Mouse (Mus musculus): Measurements from ENCODE around the gene Gm11596. TPM values are rescaled to one million over a fixed set of nuclear protein-coding genes. Genes with fewer than 3 reads are reported as not detected.
"Not testable (repeated sequence)": the region's sequence is repeated elsewhere in the genome, so short reads cannot be mapped to it uniquely, and the experiment has no call there.

The Gm11596 gene
- not detected for total RNA-seq (2021)

DNA sequence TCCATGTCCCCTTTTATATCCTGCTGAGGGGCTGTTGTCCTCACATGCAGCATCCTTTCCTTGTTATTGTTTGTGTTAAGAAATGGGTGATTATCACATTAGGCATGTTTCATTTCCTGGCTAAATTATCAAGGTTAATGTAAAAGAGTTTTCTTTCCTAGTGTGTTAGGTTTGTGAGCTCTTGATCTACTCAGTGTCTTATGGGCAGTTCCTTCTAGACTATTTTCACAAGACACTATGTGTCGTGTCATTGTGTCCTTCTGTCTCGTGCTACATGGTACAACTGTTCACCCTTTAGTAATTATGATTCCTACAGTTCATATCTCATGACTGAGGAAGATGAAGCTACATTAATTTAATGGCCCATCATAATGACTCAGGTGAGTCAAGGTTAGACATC is at the start of gene Gm11596:
Gene Gm11596, minus strand, starts transcription at position 101 of the 400 bp plus-strand sequence.
- no peak for DNase-seq

DNA sequence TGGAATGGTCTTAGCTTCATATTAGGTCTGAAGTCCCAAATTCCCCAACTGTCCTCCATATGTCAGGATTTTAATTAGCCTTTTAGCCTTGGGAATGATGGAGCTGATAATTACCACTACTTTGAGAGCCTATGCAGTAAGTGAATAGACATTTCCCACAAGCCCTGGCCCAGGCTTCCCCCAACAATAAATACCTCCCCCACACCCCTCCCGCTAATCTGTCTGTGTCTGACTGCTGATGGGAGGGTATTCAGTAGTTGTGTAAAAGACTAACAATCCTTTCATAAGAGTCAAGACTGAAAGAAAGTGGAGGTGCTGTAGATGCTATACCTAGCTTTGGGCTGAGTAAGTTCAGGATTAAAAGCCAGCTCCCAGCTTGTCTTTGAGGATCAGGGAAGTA is 48.9 kb upstream of the Gm11596 start:
- no peak for DNase-seq

DNA sequence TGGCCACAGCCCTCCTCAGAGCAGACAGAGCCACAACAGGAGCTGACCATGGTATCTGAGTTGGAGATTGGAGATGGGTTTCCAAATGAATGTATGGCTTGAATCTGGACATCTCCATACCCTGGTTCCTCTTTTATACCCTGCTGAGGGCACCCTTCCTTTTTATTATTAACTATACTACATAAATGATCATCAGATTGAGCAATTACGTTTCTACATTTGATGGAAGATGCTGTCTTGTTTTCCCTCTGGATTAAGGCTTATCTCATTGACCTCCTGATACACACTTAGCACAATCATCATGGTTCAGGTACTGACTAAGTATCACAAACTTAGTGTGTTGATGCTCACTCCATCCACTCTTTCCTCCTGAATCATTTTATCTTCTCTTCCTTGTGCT is 44.7 kb upstream of the Gm11596 start, which contains the start of gene 2300003K06Rik:
Gene 2300003K06Rik, minus strand, starts transcription at position 101 of the 400 bp plus-strand sequence.
- DNase-seq: no peak

DNA sequence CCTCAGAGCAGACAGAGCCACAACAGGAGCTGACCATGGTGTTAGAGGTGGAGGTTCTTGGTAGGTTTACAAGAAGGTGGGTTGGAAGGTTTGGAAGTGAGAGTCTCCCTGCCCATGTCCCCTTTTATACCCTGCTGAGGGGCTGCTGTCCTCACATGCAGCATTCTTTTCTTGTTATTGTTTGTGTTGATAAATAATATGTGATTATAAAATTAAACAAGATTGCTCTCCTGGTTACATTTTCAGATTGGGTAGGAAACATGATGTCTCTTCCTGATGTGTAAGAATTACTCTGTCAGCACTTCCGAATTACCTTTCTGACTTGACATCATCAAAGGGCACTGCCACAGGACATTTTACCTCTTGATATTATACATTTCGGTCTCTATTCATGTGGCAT is 22.3 kb upstream of the Gm11596 start, which contains the start of gene Gm11564:
Gene Gm11564, minus strand, starts transcription at position 101 of the 400 bp plus-strand sequence.
- DNase-seq: not testable (repeated sequence)

DNA sequence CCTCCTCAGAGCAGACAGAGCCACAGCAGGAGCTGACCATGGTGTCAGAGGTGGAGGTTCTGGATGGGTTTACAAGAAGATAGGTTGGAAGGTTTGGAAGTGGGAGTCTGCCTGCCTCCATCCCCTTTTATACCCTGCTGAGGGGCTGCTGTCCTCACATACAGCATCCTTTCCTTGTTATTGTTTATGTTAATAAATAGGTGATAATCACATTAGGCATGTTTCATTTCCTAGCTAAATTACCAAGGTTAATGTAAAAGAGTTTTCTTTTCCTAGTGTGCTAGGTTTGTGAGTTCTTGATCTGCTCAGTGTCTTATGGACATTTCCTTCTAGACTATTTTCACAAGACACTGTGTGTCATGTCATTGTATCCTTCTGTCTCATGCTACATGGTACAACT is 16.5 kb upstream of the Gm11596 start, which contains the start of gene Krtap4-13:
Gene Krtap4-13, minus strand, starts transcription at position 101 of the 400 bp plus-strand sequence.
- DNase-seq: not testable (repeated sequence)

DNA sequence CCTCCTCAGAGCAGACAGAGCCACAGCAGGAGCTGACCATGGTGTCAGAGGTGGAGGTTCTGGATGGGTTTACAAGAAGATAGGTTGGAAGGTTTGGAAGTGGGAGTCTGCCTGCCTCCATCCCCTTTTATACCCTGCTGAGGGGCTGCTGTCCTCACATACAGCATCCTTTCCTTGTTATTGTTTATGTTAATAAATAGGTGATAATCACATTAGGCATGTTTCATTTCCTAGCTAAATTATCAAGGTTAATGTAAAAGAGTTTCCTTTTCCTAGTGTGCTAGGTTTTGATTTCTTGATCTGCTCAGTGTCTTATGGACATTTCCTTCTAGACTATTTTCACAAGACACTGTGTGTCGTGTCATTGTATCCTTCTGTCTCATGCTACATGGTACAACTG is 11.1 kb upstream of the Gm11596 start, which contains the start of gene Gm11554:
Gene Gm11554, minus strand, starts transcription at position 101 of the 400 bp plus-strand sequence.
- DNase-seq: not testable (repeated sequence)

DNA sequence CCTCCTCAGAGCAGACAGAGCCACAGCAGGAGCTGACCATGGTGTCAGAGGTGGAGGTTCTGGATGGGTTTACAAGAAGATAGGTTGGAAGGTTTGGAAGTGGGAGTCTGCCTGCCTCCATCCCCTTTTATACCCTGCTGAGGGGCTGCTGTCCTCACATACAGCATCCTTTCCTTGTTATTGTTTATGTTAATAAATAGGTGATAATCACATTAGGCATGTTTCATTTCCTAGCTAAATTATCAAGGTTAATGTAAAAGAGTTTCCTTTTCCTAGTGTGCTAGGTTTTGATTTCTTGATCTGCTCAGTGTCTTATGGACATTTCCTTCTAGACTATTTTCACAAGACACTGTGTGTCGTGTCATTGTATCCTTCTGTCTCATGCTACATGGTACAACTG is 5.6 kb upstream of the Gm11596 start, which contains the start of gene Gm11569:
Gene Gm11569, minus strand, starts transcription at position 101 of the 400 bp plus-strand sequence.
- DNase-seq: not testable (repeated sequence)

DNA sequence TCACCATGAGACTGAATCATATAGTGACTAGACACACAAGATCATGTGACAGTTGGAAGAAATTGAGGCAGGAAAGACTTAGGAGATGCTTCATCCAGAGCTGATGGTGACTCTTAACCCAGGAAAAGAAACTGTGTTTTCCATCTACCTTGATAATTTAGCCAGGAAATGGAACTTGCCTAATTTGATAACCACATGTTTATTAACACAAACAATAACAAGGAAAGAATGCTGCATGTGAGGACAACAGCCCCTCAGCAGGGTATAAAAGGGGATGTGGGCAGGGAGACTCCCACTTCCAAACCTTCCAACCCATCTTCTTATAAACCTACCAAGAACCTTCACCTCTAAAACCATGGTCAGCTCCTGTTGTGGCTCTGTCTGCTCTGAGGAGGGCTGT is 8.4 kb downstream of the Gm11596 start, which contains the start of gene Krtap4-9:
Gene Krtap4-9, plus strand, starts transcription at position 301 of the 400 bp plus-strand sequence.
- not testable (repeated sequence) for DNase-seq

DNA sequence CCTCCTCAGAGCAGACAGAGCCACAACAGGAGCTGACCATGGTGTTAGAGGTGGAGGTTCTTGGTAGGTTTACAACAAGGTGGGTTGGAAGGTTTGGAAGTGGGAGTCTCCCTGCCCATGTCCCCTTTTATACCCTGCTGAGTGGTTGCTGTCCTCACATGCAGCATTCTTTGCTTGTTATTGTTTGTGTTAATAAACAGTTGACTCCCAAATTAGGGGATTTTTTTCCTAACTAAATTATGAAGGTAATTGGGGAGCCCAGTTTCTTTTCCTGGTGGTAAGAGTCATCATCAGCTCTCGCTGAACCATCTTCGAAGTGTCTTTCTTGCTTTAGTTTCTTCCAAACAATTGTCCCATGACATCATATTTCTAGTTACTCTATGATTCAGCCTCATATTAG is 12.7 kb downstream of the Gm11596 start, which contains the start of gene Krtap4-8:
Gene Krtap4-8, minus strand, starts transcription at position 101 of the 400 bp plus-strand sequence.
- DNase-seq: no peak

DNA sequence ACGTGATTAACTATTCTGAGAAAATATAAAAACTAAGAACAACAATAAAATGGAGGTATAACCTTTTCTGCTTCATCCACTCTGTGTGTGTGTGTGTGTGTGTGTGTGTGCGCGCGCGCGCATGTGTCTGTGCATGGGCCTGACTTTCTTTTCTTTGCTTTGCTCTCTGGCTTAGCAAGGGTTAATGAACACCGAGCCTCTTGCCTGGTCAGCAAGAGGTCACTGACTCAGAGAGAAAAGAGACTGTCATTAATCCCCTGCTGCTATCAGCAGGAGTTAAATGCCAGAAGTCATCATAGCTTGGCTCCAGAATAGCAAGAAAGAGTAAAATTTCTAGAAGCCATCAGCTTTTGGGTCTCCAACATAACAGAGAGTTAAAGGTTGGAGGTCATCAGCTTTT is 14.9 kb downstream of the Gm11596 start:
- no peak for DNase-seq

DNA sequence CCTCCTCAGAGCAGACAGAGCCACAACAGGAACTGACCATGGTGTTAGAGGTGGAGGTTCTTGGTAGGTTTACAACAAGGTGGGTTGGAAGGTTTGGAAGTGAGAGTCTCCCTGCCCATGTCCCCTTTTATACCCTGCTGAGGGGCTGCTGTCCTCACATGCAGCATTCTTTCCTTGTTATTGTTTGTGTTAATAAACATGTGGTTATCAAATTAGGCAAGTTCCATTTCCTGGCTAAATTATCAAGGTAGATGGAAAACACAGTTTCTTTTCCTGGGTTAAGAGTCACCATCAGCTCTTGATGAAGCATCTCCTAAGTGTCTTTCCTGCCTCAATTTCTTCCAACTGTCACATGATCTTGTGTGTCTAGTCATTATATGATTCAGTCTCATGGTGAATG is 20.5 kb downstream of the Gm11596 start, which contains the start of gene Gm11595:
Gene Gm11595, minus strand, starts transcription at position 101 of the 400 bp plus-strand sequence.
- DNase-seq: not testable (repeated sequence)

DNA sequence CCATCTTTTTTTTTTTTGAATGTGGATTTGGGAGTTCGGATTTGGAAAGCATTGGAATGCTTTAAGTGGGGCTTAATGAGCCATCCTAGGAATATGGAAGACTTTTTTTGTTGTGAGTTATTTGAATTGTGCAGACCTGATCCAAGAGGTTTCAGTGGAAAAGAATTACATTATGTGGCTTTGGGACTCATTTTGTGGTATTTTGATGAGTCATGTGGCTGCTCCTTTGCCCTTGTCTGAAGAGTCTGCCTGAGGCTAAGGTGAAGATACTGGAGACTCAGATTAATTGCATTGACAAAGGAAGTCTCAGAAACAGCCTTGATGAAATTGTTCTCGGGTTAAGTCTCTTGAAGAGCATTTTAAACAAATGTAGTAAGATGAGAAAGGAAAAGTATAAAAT is 24.9 kb downstream of the Gm11596 start:
- DNase-seq: no peak

DNA sequence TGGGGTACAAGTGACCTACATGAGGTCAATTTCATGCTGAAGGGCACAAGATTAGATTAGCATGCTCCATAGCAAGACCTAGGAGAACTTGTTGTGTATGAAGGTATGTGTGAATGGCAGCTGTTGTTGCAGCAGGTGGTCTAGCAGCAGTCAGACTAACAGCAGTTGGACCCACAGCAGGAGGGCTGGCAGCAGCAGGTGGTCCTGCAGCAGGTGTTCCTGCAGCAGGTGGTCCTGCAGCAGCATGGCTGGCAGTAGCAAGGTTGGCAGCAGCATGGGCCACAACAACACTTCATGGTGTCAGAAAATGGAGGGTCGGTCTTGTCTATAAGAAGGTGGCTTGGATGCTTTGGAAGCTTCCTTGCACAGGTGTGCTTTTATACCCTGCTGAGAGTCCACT is 34.4 kb downstream of the Gm11596 start:
- DNase-seq: no peak

DNA sequence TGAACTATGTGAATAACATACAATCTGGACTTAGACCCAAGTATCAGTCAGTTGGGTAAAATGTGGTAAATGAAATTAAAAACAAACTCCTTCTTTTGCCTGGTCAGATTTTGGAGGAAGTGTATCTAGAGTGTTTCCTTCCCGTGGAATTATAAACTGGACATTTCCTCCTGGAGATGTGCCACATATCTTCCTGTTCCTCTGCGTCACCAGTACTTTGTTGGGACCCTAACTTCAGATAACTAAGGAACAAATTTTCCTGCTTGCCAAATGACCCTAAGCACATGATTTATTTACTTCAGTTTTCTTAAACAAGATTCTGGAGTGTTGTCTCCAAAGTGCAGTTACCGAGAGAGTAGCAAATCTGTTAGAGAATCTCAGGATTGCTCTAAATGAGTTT is 49.3 kb downstream of the Gm11596 start:
- no peak for DNase-seq

Other genes with a start within 250 kb of the Gm11596 start
- gene Krtap3-3, start 242.6 kb downstream of the Gm11596 start, total RNA-seq (2021): not detected
- not detected for gene Krtap3-2, start 236.6 kb downstream of the Gm11596 start, total RNA-seq (2021)
- gene Gm11939, start 234.0 kb downstream of the Gm11596 start, total RNA-seq (2021): not detected
- not detected for gene Krtap3-1, start 226.8 kb downstream of the Gm11596 start, total RNA-seq (2021)
- not detected for gene Krtap1-5, start 212.5 kb downstream of the Gm11596 start, total RNA-seq (2021)
- not detected for gene Krtap1-4, start 209.8 kb downstream of the Gm11596 start, total RNA-seq (2021)
- not detected for gene Krtap1-3, start 202.1 kb downstream of the Gm11596 start, total RNA-seq (2021)
- gene Krtap9-3, start 195.4 kb downstream of the Gm11596 start, total RNA-seq (2021): not detected
- gene Gm11938, start 190.2 kb downstream of the Gm11596 start, total RNA-seq (2021): not detected
- not detected for gene Gm11937, start 183.3 kb downstream of the Gm11596 start, total RNA-seq (2021)
- gene Krtap2-4, start 178.6 kb downstream of the Gm11596 start, total RNA-seq (2021): not detected
- gene Gm11562, start 173.0 kb downstream of the Gm11596 start, total RNA-seq (2021): not detected
- gene Krtap4-1, start 165.2 kb downstream of the Gm11596 start, total RNA-seq (2021): not detected
- gene Krtap4-2, start 158.4 kb downstream of the Gm11596 start, total RNA-seq (2021): not detected
- gene Krtap4-7, start 149.4 kb downstream of the Gm11596 start, total RNA-seq (2021): not detected
- not detected for gene Gm11555, start 143.2 kb downstream of the Gm11596 start, total RNA-seq (2021)
- gene Gm11563, start 134.5 kb downstream of the Gm11596 start, total RNA-seq (2021): not detected
- gene Krtap4-6, start 127.5 kb downstream of the Gm11596 start, total RNA-seq (2021): not detected
- not detected for gene Gm14190, start 102.7 kb downstream of the Gm11596 start, total RNA-seq (2021)
- gene Gm14180, start 59.2 kb downstream of the Gm11596 start, total RNA-seq (2021): not detected
- not detected for gene Gm11595, start 20.6 kb downstream of the Gm11596 start, total RNA-seq (2021)
- not detected for gene Krtap4-8, start 12.8 kb downstream of the Gm11596 start, total RNA-seq (2021)
- gene Krtap4-9, start 8.3 kb downstream of the Gm11596 start, total RNA-seq (2021): not detected
- not detected for gene Gm11569, start 5.5 kb upstream of the Gm11596 start, total RNA-seq (2021)
- not detected for gene Gm11554, start 11.0 kb upstream of the Gm11596 start, total RNA-seq (2021)
- gene Krtap4-13, start 16.4 kb upstream of the Gm11596 start, total RNA-seq (2021): not detected
- gene Gm11564, start 22.2 kb upstream of the Gm11596 start, total RNA-seq (2021): not detected
- gene 2300003K06Rik, start 44.6 kb upstream of the Gm11596 start, total RNA-seq (2021): not detected
- gene Krtap4-16, start 58.1 kb upstream of the Gm11596 start, total RNA-seq (2021): not detected
- gene Gm11568, start 64.5 kb upstream of the Gm11596 start, total RNA-seq (2021): not detected
- gene Gm11559, start 71.0 kb upstream of the Gm11596 start, total RNA-seq (2021): not detected
- not detected for gene Krtap9-1, start 79.9 kb upstream of the Gm11596 start, total RNA-seq (2021)
- gene Gm11567, start 85.7 kb upstream of the Gm11596 start, total RNA-seq (2021): not detected
- not detected for gene Krtap31-1, start 114.5 kb upstream of the Gm11596 start, total RNA-seq (2021)
- gene Gm11565, start 121.3 kb upstream of the Gm11596 start, total RNA-seq (2021): not detected
- gene Krtap31-2, start 142.8 kb upstream of the Gm11596 start, total RNA-seq (2021): not detected
- gene Krtap9-5, start 155.0 kb upstream of the Gm11596 start, total RNA-seq (2021): not detected
- gene Krtap29-1, start 185.6 kb upstream of the Gm11596 start, total RNA-seq (2021): not detected
- not detected for gene Krtap16-1, start 193.1 kb upstream of the Gm11596 start, total RNA-seq (2021)
- not detected for gene Krtap17-1, start 200.5 kb upstream of the Gm11596 start, total RNA-seq (2021)
- gene Krt33a, start 222.7 kb upstream of the Gm11596 start, total RNA-seq (2021): not detected
- not detected for gene Krt33b, start 236.4 kb upstream of the Gm11596 start, total RNA-seq (2021)
- gene Krt34, start 248.1 kb upstream of the Gm11596 start, total RNA-seq (2021): not detected

Measured in layer of hippocampus, postnatal 36 days (tissue).